Mouse (Mus musculus) liver, embryonic 16.5 days (tissue): Measurements from ENCODE around the gene Etv3. TPM values are rescaled to one million over a fixed set of nuclear protein-coding genes. Genes with fewer than 3 reads are reported as not detected.
A peak's percentile ranks its signal among the peaks of the same experiment; 100 is the strongest.

Experiments used
- ATAC-seq: fragments of 200-750 bp; cut with Nextera tagmentation; 2 replicates; pipeline ENCODE4 v1.8.0; 2017; ENCODE audit warnings: low read depth, mild to moderate bottlenecking, moderate number of reproducible peaks, moderate library complexity
- H3K27ac ChIP-seq: fragments of 300-500 bp; sonication (generic); 2 replicates; pipeline ENCODE4 v1.5.1; 2014; ENCODE audit warnings: mild to moderate bottlenecking, low read length
- H3K27me3 ChIP-seq: fragments of 300-500 bp; sonication (generic); 2 replicates; pipeline ENCODE4 v1.6.1; 2014; ENCODE audit warnings: low read depth, low read length, mixed read lengths; ENCODE audit not compliant: control insufficient read depth, insufficient read depth
- H3K36me3 ChIP-seq: fragments of 300-500 bp; sonication (generic); 2 replicates; pipeline ENCODE4 v1.6.1; 2014; ENCODE audit warnings: mild to moderate bottlenecking; ENCODE audit not compliant: control insufficient read depth, insufficient read depth
- H3K4me1 ChIP-seq: fragments of 300-500 bp; sonication (generic); 2 replicates; pipeline ENCODE4 v1.6.1; 2014; ENCODE audit warnings: low read depth, low read length, mixed read lengths; ENCODE audit not compliant: control insufficient read depth
- H3K4me2 ChIP-seq: fragments of 300-500 bp; sonication (generic); 2 replicates; pipeline ENCODE4 v1.6.1; 2014; ENCODE audit warnings: low read depth, low read length, mixed read lengths
- H3K4me3 ChIP-seq: fragments of 300-500 bp; sonication (generic); 2 replicates; pipeline ENCODE4 v1.5.1; 2014; ENCODE audit warnings: low read depth, mild to moderate bottlenecking, low read length
- H3K9ac ChIP-seq: fragments of 300-500 bp; sonication (generic); 2 replicates; pipeline ENCODE4 v1.6.1; 2014; ENCODE audit warnings: low read depth, low read length
- H3K9me3 ChIP-seq: fragments of 300-500 bp; sonication (generic); replicated peaks from 2 replicates; pipeline ENCODE4 v1.6.1; 2016; ENCODE audit warnings: low read length; ENCODE audit not compliant: control insufficient read depth
- WGBS: fragments of 180-500 bp; shearing (Covaris S2); extraction: QIAGEN DNeasy Blood & Tissue Kit; methylation state at CpG from one replicate; pipeline ENCODE4 v1.1.7; 2014; ENCODE audit not compliant: insufficient replicate concordance; 5-methylcytosine and 5-hydroxymethylcytosine counted together
- polyA plus RNA-seq: library from polyadenylated mRNA; unstranded; fragments of >200 nt; fragmentation: Nextera tagmentation; extraction: Ambion mirVana; gene quantifications from 2 replicates; pipeline ENCODE4 v1.2.1, GENCODE M21; 2015

Gene Etv3
- polyA plus RNA-seq, 1 experiment from 2014 or later: 3.7 TPM

- Histone ChIP-seq H3K36me3 (no peaks in the 10 kb centered on the region), H3K9ac (no peak overlapping the region), H3K4me1 (peaks cover 23% of the 10 kb centered on the region), H3K4me3 (no peak overlapping the region), H3K9me3 (no peaks in the 10 kb centered on the region), H3K27me3 (no peaks in the 10 kb centered on the region), H3K27ac (no peak overlapping the region), H3K4me2 (no peak overlapping the region)
- no peak for ATAC-seq
- 22% methylated on average over 16 of the region's 16 CpGs for WGBS
Observed at GRCm38 (mm10) chr3:87511971-87512765, 13.0 kb upstream of the Etv3 start.

GRCm38 (mm10) chr3:87515567-87516081, 9.6 kb upstream of the Etv3 start:
- H3K4me3 ChIP-seq: no peak overlapping the region
- H3K36me3 ChIP-seq: no peaks in the 10 kb centered on the region
- ATAC-seq: 0 out of 2 replicates have a peak, but pooled peaks have one; percentile 24
- peaks cover 14% of the 10 kb centered on the region for H3K4me1 ChIP-seq
- no peak overlapping the region for H3K27ac ChIP-seq
- H3K9ac ChIP-seq: no peak overlapping the region; the same call in 1 of the 2 replicates
- H3K27me3 ChIP-seq: no peaks in the 10 kb centered on the region
- H3K9me3 ChIP-seq: no peaks in the 10 kb centered on the region
- peak overlapping the region; percentile 20; the same call in 1 of the 2 replicates for H3K4me2 ChIP-seq
- WGBS: 15% methylated on average over 13 of the region's 13 CpGs

GRCm38 (mm10) chr3:87518425-87518824, 6.8 kb upstream of the Etv3 start:
- H3K9ac ChIP-seq: no peak overlapping the region
- H3K27ac ChIP-seq: no peak overlapping the region
- no peaks in the 10 kb centered on the region for H3K9me3 ChIP-seq
- H3K4me2 ChIP-seq: no peak overlapping the region
- no peak overlapping the region for H3K4me3 ChIP-seq
- H3K4me1 ChIP-seq: peaks cover 6% of the 10 kb centered on the region; the same call in 1 of the 2 replicates
- H3K36me3 ChIP-seq: no peaks in the 10 kb centered on the region
- H3K27me3 ChIP-seq: no peaks in the 10 kb centered on the region
- ATAC-seq: no peak

GRCm38 (mm10) chr3:87521126-87521525, 4.1 kb upstream of the Etv3 start:
- no peak overlapping the region for H3K27ac ChIP-seq
- no peaks in the 10 kb centered on the region for H3K36me3 ChIP-seq
- H3K4me3 ChIP-seq: no peak overlapping the region
- ATAC-seq: no peak
- no peak overlapping the region for H3K4me2 ChIP-seq
- H3K27me3 ChIP-seq: no peaks in the 10 kb centered on the region
- H3K9ac ChIP-seq: no peak overlapping the region
- 18% methylated on average over 4 of the region's 4 CpGs for WGBS
- H3K4me1 ChIP-seq: peaks cover 5% of the 10 kb centered on the region
- H3K9me3 ChIP-seq: no peaks in the 10 kb centered on the region

GRCm38 (mm10) chr3:87521833-87522232, 3.4 kb upstream of the Etv3 start:
- H3K36me3 ChIP-seq: no peaks in the 10 kb centered on the region
- H3K27me3 ChIP-seq: no peaks in the 10 kb centered on the region
- H3K4me3 ChIP-seq: no peak overlapping the region
- no peaks in the 10 kb centered on the region for H3K9me3 ChIP-seq
- no peak overlapping the region for H3K4me2 ChIP-seq
- H3K9ac ChIP-seq: no peak overlapping the region
- ATAC-seq: no peak
- 36% methylated on average over 1 of the region's 1 CpGs for WGBS
- H3K4me1 ChIP-seq: peaks cover 12% of the 10 kb centered on the region
- H3K27ac ChIP-seq: no peak overlapping the region

- Histone ChIP-seq H3K4me1 (peaks cover 14% of the 10 kb centered on the region), H3K36me3 (peaks cover 4% of the 10 kb centered on the region; the same call in 1 of the 2 replicates), H3K27ac (no peak overlapping the region), H3K9me3 (no peaks in the 10 kb centered on the region), H3K9ac (no peak overlapping the region), H3K4me3 (no peak overlapping the region), H3K27me3 (no peaks in the 10 kb centered on the region), H3K4me2 (no peak overlapping the region)
- no peak for ATAC-seq
- WGBS: 70% methylated on average over 9 of the region's 9 CpGs
Observed at GRCm38 (mm10) chr3:87523701-87524100, 1.5 kb upstream of the Etv3 start.

GRCm38 (mm10) chr3:87525837-87526570, 797 bp downstream of the Etv3 start:
- Histone ChIP-seq H3K36me3 (peaks cover 4% of the 10 kb centered on the region; the same call in 1 of the 2 replicates), H3K27me3 (no peaks in the 10 kb centered on the region), H3K4me2 (peak overlapping the region; percentile 76), H3K4me1 (peaks cover 14% of the 10 kb centered on the region), H3K27ac (peak overlapping the region; percentile 66), H3K9me3 (no peaks in the 10 kb centered on the region), H3K9ac (peak overlapping the region; percentile 90), H3K4me3 (peak overlapping the region; percentile 84)
- peak; percentile 50 for ATAC-seq
- 4% methylated on average over 27 of the region's 27 CpGs for WGBS

- Histone ChIP-seq H3K4me3 (no peak overlapping the region), H3K4me1 (peaks cover 14% of the 10 kb centered on the region), H3K4me2 (no peak overlapping the region), H3K36me3 (peaks cover 4% of the 10 kb centered on the region; the same call in 1 of the 2 replicates), H3K9ac (no peak overlapping the region), H3K9me3 (no peaks in the 10 kb centered on the region), H3K27me3 (no peaks in the 10 kb centered on the region), H3K27ac (no peak overlapping the region)
- no peak for ATAC-seq
- 67% methylated on average over 12 of the region's 12 CpGs for WGBS
Observed at GRCm38 (mm10) chr3:87527139-87527538, 1.9 kb downstream of the Etv3 start.

GRCm38 (mm10) chr3:87528021-87528420, 2.8 kb downstream of the Etv3 start:
- Histone ChIP-seq H3K4me1 (peaks cover 14% of the 10 kb centered on the region), H3K4me3 (no peak overlapping the region), H3K36me3 (peaks cover 7% of the 10 kb centered on the region), H3K27me3 (no peaks in the 10 kb centered on the region), H3K27ac (no peak overlapping the region), H3K9ac (no peak overlapping the region), H3K9me3 (no peaks in the 10 kb centered on the region), H3K4me2 (no peak overlapping the region)
- ATAC-seq: no peak
- WGBS: 62% methylated on average over 7 of the region's 8 CpGs
